Mouse (Mus musculus) hematopoietic stem cell, adult 5-6 weeks (primary cell): ENCODE measurements at regions not wholly inside any gene's neighbourhood (a gene's known extent, or its start where the extent isn't known, plus 50 kb on each side); places are given as distances from the start of the nearest gene placed in this dataset.
"Not testable (repeated sequence)": the region's sequence is repeated elsewhere in the genome, so short reads cannot be mapped to it uniquely, and the experiment has no call there.

ENCODE experiments used
- ATAC-seq, 2 experiments: fragments of 125-278 bp in 1 of 2; replicated peaks in 1 of 2; 2 replicates each; pipeline ENCODE4 v1.8.0; 2016 to 2017; ENCODE audit warnings: inconsistent platforms in 2 of 2, mild to moderate bottlenecking in 2 of 2, moderate number of reproducible peaks in 2 of 2, low read depth in 1 of 2, moderate TSS enrichment in 1 of 2; ENCODE audit not compliant: low FRiP score in 2 of 2, poor library complexity in 2 of 2, severe bottlenecking in 2 of 2, insufficient read depth in 1 of 2, low TSS enrichment in 1 of 2

GRCm38 (mm10) chr2:78021356-78021900 is 75.3 kb upstream of the Cwc22 start:
- no peak for ATAC-seq

GRCm38 (mm10) chr2:78020516-78020915 is 74.3 kb upstream of the Cwc22 start:
- ATAC-seq, result no peak

- ATAC-seq, result no peak
Observed at GRCm38 (mm10) chr2:78019916-78020315, 73.7 kb upstream of the Cwc22 start.

GRCm38 (mm10) chr2:78012441-78012840 is 66.3 kb upstream of the Cwc22 start:
- ATAC-seq, result not testable (repeated sequence)

GRCm38 (mm10) chr2:78011821-78012220 is 65.6 kb upstream of the Cwc22 start:
- ATAC-seq, result no peak

- no peak for ATAC-seq
Observed at GRCm38 (mm10) chr2:78011051-78011800, 65.1 kb upstream of the Cwc22 start.

GRCm38 (mm10) chr2:78010066-78010690 is 64.0 kb upstream of the Cwc22 start:
- ATAC-seq, result no peak

GRCm38 (mm10) chr2:78008094-78008493 is 61.9 kb upstream of the Cwc22 start:
- no peak for ATAC-seq

- no peak for ATAC-seq
Observed at GRCm38 (mm10) chr2:78005402-78006021, 59.3 kb upstream of the Cwc22 start.

- ATAC-seq, result no peak
Observed at GRCm38 (mm10) chr2:78004426-78004825, 58.3 kb upstream of the Cwc22 start.
